Mouse (Mus musculus): ENCODE measurements at regions not wholly inside any gene's neighbourhood (a gene's known extent, or its start where the extent isn't known, plus 50 kb on each side); places are given as distances from the start of the nearest gene placed in this dataset.

DNA sequence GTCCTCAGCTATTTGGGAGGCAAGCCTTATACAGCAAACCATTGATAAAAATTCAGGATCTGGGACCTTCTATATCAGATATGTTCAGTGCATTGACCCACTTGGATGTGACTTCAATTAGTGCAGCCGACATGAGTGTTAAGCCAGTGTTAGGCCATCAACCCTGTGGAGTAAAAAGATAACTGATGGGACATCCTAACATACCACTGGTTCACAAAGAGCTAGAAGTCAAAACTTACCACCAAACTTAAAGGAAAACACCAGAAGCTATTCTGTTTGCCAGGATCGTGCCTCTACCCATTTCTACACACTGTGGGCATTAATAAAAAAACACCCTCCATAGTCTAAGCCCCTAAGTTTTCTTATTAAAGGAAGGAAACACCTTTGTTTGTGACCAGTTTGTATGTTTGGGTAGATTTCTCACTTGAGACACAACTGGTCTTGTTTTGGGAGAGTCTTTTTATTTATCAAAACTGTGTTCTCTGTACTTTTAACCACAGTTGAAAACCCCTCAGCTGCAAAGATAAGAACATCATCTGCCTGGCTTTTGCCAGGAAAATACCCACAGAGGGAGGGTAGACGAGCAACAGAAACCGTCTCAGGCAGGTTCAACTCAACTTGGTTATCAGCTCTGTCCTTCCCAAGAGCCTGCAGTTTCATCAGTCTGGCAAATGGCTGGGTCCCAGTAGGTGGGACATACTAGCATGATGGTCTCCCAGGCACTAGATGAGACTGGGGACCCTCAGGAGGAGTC lies 283.5 kb downstream of the Sox4 start:
- Histone ChIP-seq H3K27ac (ENCODE audit: insufficient read depth, low read depth) (no peak overlapping the region), H3K79me2 (replicated peaks; ENCODE audit: control insufficient read depth, extremely low read depth, insufficient read depth, poor library complexity, severe bottlenecking) (no peaks in the 10 kb centered on the region), H3K4me3 (replicated peaks in 1 of 3; ENCODE audit: low read depth in 2 of 3, low read length in 2 of 3, poor library complexity in 1 of 3) (no peak overlapping the region), H3K9me3 (replicated peaks; ENCODE audit: low read length) (no peaks in the 10 kb centered on the region), H3K4me1 (ENCODE audit: control insufficient read depth in 1 of 2, insufficient read depth in 2 of 2) (peaks cover 0 to 10% of the 10 kb centered on the region in 2 experiments; a peak in 2 of 4 replicates), H3K9ac (ENCODE audit: insufficient read depth, low read depth) (no peak overlapping the region), H3K36me3 (replicated peaks in 1 of 2; ENCODE audit: control insufficient read depth in 1 of 2, insufficient read depth in 1 of 2, low read length in 1 of 2) (no peaks in the 10 kb centered on the region), H3K27me3 (replicated peaks) (no peaks in the 10 kb centered on the region), H3K4me2 (ENCODE audit: insufficient read depth, low read depth, poor library complexity, severe bottlenecking) (no peak overlapping the region)
- no peak for DNase-seq (ENCODE audit: extremely low read depth)
- in situ Hi-C loops (cut with MboI; ENCODE audit: low pct_ligation_motif_present, low pct_unique_long_range_greater_than_20kb, low sequenced_read_pairs) (no loop called here), dilution Hi-C loops (cut with MboI; ENCODE audit: extremely low pct_ligation_motif_present, extremely low pct_unique_long_range_greater_than_20kb, low sequenced_read_pairs) (no loop called here)
- no peak for TF ChIP-seq GABPA (IDR thresholded peaks at IDR 0.05; ENCODE audit: insufficient replicate concordance, low read depth, low read length)

DNA sequence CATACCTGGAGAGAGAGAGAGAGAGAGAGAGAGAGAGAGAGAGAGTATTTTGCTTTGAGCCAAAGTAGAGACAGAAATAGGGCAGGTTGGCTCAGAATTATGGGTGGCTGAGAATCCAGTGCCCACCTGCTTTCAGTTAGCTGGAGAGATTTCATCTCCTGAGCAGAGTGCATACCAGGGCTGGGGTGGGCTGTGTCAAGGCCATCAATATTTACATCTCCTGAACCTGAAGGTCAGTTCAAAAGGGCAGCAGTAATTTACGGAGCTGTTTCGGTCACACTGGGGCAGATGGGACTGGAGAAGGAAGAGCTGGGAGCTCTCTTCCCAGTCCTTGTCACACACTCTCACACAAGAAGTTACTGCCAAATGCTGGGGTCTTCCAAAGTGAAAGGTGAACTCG lies 286.7 kb downstream of the Sox4 start:
- no peaks in the 10 kb centered on the region for H3K9me3 ChIP-seq (replicated peaks; ENCODE audit: low read length)
- no peak for DNase-seq (ENCODE audit: extremely low read depth)
- no peak overlapping the region for H3K4me3 ChIP-seq (replicated peaks in 1 of 3; ENCODE audit: low read depth in 2 of 3, low read length in 2 of 3, poor library complexity in 1 of 3)
- H3K27me3 ChIP-seq (replicated peaks): no peaks in the 10 kb centered on the region
- H3K4me2 ChIP-seq (ENCODE audit: insufficient read depth, low read depth, poor library complexity, severe bottlenecking): no peak overlapping the region
- H3K9ac ChIP-seq (ENCODE audit: insufficient read depth, low read depth): no peak overlapping the region
- H3K36me3 ChIP-seq (replicated peaks in 1 of 2; ENCODE audit: control insufficient read depth in 1 of 2, insufficient read depth in 1 of 2, low read length in 1 of 2): no peaks in the 10 kb centered on the region
- H3K4me1 ChIP-seq (ENCODE audit: control insufficient read depth in 1 of 2, insufficient read depth in 2 of 2): no peaks in the 10 kb centered on the region
- TF ChIP-seq POLR2A (IDR thresholded peaks at IDR 0.05; ENCODE audit: low read depth, low read length) (no peak), MAZ (IDR thresholded peaks at IDR 0.05; ENCODE audit: low read depth, low read length) (no peak)
- H3K27ac ChIP-seq (ENCODE audit: insufficient read depth, low read depth): no peak overlapping the region
- H3K79me2 ChIP-seq (replicated peaks; ENCODE audit: control insufficient read depth, extremely low read depth, insufficient read depth, poor library complexity, severe bottlenecking): no peaks in the 10 kb centered on the region
- dilution Hi-C loops (cut with MboI; ENCODE audit: extremely low pct_ligation_motif_present, extremely low pct_unique_long_range_greater_than_20kb, low sequenced_read_pairs): no loop called here
- in situ Hi-C loops (cut with MboI; ENCODE audit: low pct_ligation_motif_present, low pct_unique_long_range_greater_than_20kb, low sequenced_read_pairs): no loop called here

DNA sequence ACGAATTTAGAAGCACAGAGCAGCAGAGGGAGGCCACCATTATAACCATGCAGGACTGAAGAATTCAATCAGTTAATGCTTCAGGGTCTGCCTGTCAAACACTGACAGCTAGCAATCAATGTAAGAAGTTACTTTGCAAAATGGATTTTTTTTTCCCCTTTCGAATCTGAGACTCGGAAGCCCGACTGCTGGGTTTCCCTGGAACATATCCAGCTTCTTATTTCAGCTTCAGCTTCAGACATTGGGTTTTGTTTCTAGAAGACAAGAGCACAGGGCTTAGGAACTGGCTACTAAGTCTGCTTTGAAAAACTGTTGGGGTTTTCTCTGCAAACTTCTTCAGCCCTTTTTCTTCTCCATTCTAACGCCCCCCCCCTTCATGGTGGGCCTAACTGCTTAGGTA lies 288.4 kb downstream of the Sox4 start:
- Histone ChIP-seq H3K9ac (ENCODE audit: insufficient read depth, low read depth) (no peak overlapping the region), H3K9me3 (replicated peaks; ENCODE audit: low read length) (no peaks in the 10 kb centered on the region), H3K27ac (ENCODE audit: insufficient read depth, low read depth) (no peak overlapping the region), H3K4me3 (replicated peaks in 1 of 3; ENCODE audit: low read depth in 2 of 3, low read length in 2 of 3, poor library complexity in 1 of 3) (no peak overlapping the region), H3K36me3 (replicated peaks in 1 of 2; ENCODE audit: control insufficient read depth in 1 of 2, insufficient read depth in 1 of 2, low read length in 1 of 2) (no peaks in the 10 kb centered on the region), H3K79me2 (replicated peaks; ENCODE audit: control insufficient read depth, extremely low read depth, insufficient read depth, poor library complexity, severe bottlenecking) (no peaks in the 10 kb centered on the region), H3K27me3 (replicated peaks) (no peaks in the 10 kb centered on the region), H3K4me2 (ENCODE audit: insufficient read depth, low read depth, poor library complexity, severe bottlenecking) (no peak overlapping the region), H3K4me1 (ENCODE audit: control insufficient read depth in 1 of 2, insufficient read depth in 2 of 2) (no peaks in the 10 kb centered on the region)
- dilution Hi-C loops (cut with MboI; ENCODE audit: extremely low pct_ligation_motif_present, extremely low pct_unique_long_range_greater_than_20kb, low sequenced_read_pairs): no loop called here
- TF ChIP-seq SMC3 (IDR thresholded peaks at IDR 0.05; ENCODE audit: low read depth, low read length) (no peak), ETS1 (conservative IDR thresholded peaks at IDR 0.05; ENCODE audit: low read depth, low read length) (no peak), MXI1 (IDR thresholded peaks at IDR 0.05; ENCODE audit: low read depth, low read length) (no peak), ZNF384 (IDR thresholded peaks at IDR 0.05; ENCODE audit: low read depth, low read length) (no peak), NELFE (IDR thresholded peaks at IDR 0.05; ENCODE audit: low read depth, low read length) (no peak), NRF1 (IDR thresholded peaks at IDR 0.05; ENCODE audit: low read depth, low read length) (no peak), PAX5 (IDR thresholded peaks at IDR 0.05; ENCODE audit: low read length) (no peak), KAT2A (IDR thresholded peaks at IDR 0.05; ENCODE audit: insufficient replicate concordance, low read length) (no peak), TCF12 (IDR thresholded peaks at IDR 0.05; ENCODE audit: low read depth, low read length) (no peak), USF2 (conservative IDR thresholded peaks at IDR 0.05; ENCODE audit: low read depth, low read length) (no peak), ZC3H11A (IDR thresholded peaks at IDR 0.05; ENCODE audit: low read depth, low read length) (no peak)
- no peak for DNase-seq (ENCODE audit: extremely low read depth)
- in situ Hi-C loops (cut with MboI; ENCODE audit: low pct_ligation_motif_present, low pct_unique_long_range_greater_than_20kb, low sequenced_read_pairs): no loop called here

All from CH12.LX (cell line).